Mouse (Mus musculus): ENCODE results near the gene Mcm5. TPM values are rescaled to one million over a fixed set of nuclear protein-coding genes. Genes with fewer than 3 reads are reported as not detected.

Mcm5 gene
- 71.1 TPM for polyA plus RNA-seq (2017; shearing (Covaris generic))

GRCm38 (mm10) chr8:75109236-75109967, at the start of gene Mcm5:
Mcm5 (plus strand) TSS chr8:75109569.

GRCm38 (mm10) chr8:75093399-75094156, 15.8 kb upstream of the Mcm5 start, which contains the start of gene Hmox1:
Hmox1 (plus strand) TSS chr8:75093621.

Other genes with a start within 250 kb of the Mcm5 start
- not detected for gene Isx, start 236.4 kb upstream of the Mcm5 start, polyA plus RNA-seq (2017; shearing (Covaris generic))
- gene Hmgxb4, start 116.2 kb upstream of the Mcm5 start, polyA plus RNA-seq (2017; shearing (Covaris generic)), result 26.9 TPM
- 21.3 TPM for gene Tom1, start 75.9 kb upstream of the Mcm5 start, polyA plus RNA-seq (2017; shearing (Covaris generic))
- 16.9 TPM for gene Hmox1, start 15.9 kb upstream of the Mcm5 start, polyA plus RNA-seq (2017; shearing (Covaris generic))
- gene Rasd2, start 104.4 kb downstream of the Mcm5 start, polyA plus RNA-seq (2017; shearing (Covaris generic)), result not detected